Mouse (Mus musculus): Measurements from ENCODE around the gene Tarbp1. TPM values are rescaled to one million over a fixed set of nuclear protein-coding genes. Genes with fewer than 3 reads are reported as not detected.

The Tarbp1 gene
- polyA plus RNA-seq, 1 experiment from 2014 or later = 2.3 TPM

DNA sequence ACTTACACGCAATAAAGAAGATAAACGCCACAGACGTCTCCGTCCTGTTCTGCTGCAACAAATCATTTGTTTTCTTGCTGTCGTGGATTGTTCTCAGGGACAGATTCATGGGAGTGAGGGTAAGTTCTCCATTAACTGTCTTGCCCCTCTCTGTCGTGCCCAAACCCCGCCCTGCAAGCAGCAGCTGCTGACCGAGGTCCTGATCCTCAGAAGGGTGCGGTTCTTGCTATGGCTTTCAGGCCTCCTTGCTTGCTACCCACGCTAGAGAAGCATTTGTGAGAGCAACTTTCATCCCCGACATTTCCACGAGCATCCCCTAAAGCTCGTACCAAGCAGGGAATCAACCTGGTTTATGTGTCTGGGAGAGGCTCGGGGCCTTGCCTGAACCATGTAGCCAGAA is 92.6 kb downstream of the Tarbp1 start:
- Histone ChIP-seq H3K27me3 (ENCODE audit: poor library complexity, severe bottlenecking) (no peaks in the 10 kb centered on the region), H3K27ac (no peak overlapping the region), H3K36me3 (replicated peaks) (no peaks in the 10 kb centered on the region), H3K9me3 (no peaks in the 10 kb centered on the region), H3K4me3 (no peak overlapping the region), H3K4me1 (no peaks in the 10 kb centered on the region)
- no peak for DNase-seq (ENCODE audit: extremely low spot score, low spot score)
- WGBS = 48% methylated on average over 14 of the region's 14 CpGs

DNA sequence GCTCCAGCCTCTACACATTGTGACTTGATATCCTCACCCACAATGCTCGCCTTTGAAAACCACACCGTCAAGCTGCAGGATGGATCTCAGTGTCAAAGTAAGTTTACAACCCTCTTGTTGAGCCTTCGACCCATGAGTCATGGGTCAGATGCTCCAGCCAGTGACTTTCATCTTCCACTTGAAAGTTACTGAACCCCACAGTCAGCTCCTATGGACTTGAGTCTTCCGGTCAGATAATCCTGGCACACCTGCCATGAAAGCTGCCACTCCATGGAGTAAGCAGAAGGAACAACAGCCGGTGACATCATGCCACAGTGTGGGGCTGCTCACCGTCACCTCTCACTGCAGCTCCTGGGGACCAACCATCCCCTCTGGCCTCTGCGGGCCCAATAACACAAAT is 93.6 kb downstream of the Tarbp1 start:
- H3K9me3 ChIP-seq = no peaks in the 10 kb centered on the region
- H3K36me3 ChIP-seq (replicated peaks) = no peaks in the 10 kb centered on the region
- DNase-seq (ENCODE audit: extremely low spot score, low spot score) = no peak
- H3K4me3 ChIP-seq = no peak overlapping the region
- 87% methylated on average over 7 of the region's 7 CpGs for WGBS
- no peaks in the 10 kb centered on the region for H3K27me3 ChIP-seq (ENCODE audit: poor library complexity, severe bottlenecking)
- no peaks in the 10 kb centered on the region for H3K4me1 ChIP-seq
- H3K27ac ChIP-seq = no peak overlapping the region

DNA sequence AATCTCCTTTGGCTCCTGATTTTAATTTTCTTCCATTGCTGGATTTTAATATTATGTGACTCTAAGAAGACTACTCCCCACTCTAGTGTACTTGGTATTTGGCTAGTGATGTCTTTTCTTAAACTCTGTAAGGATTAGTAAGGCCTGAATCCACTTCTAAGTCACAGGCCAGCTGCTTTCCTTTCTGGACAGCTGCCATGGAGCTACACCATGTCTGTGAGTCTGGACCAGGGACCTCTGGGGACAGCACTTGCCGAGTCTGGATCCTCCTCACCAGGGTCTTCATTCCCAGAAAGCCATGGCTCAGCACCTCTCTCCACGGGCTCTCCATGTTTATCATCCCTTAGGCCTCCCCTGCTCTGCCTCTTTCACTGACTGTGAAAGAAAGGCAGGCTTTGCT is 94.7 kb downstream of the Tarbp1 start:
- no peaks in the 10 kb centered on the region for H3K9me3 ChIP-seq
- H3K36me3 ChIP-seq (replicated peaks) = no peaks in the 10 kb centered on the region
- H3K27me3 ChIP-seq (ENCODE audit: poor library complexity, severe bottlenecking) = no peaks in the 10 kb centered on the region
- H3K4me1 ChIP-seq = no peaks in the 10 kb centered on the region
- H3K27ac ChIP-seq = no peak overlapping the region
- no peak overlapping the region for H3K4me3 ChIP-seq
- 65% methylated on average over 2 of the region's 2 CpGs for WGBS
- DNase-seq (ENCODE audit: extremely low spot score, low spot score) = no peak

DNA sequence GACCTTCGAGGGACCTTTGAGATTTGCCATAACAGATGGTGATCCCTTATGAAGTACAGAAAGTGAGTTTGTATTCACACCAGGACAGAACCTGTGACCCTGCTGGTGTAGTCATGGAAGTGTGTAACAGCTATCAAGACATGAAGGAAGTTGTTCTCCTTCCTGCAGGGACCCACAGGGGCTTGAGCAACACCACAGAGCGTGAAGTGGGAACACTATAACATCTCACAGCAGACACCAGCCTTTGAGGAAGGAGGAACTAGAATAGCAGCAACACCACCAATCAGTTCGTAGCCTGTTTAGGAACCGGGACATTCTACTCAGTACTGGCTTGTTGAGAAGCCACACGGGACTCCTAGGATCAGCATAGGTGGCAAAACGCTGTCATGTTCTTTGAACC is 95.3 kb downstream of the Tarbp1 start:
- no peaks in the 10 kb centered on the region for H3K27me3 ChIP-seq (ENCODE audit: poor library complexity, severe bottlenecking)
- no peaks in the 10 kb centered on the region for H3K9me3 ChIP-seq
- no peaks in the 10 kb centered on the region for H3K4me1 ChIP-seq
- H3K36me3 ChIP-seq (replicated peaks) = no peaks in the 10 kb centered on the region
- no peak for DNase-seq (ENCODE audit: extremely low spot score, low spot score)
- H3K27ac ChIP-seq = no peak overlapping the region
- H3K4me3 ChIP-seq = no peak overlapping the region
- 90% methylated on average over 6 of the region's 6 CpGs for WGBS

Other genes starting within 250 kb of the Tarbp1 start
- gene Slc35f3, start 176.5 kb downstream of the Tarbp1 start, polyA plus RNA-seq (2016; fragmentation: Nextera tagmentation; extraction: Ambion mirVana) = 0.06 and 0.07 TPM in 2 replicates
- 41.2 and 46.5 TPM in 2 replicates for gene Coa6, start 52.5 kb downstream of the Tarbp1 start, polyA plus RNA-seq (2016; fragmentation: Nextera tagmentation; extraction: Ambion mirVana)
- gene Irf2bp2, start 118.9 kb upstream of the Tarbp1 start, polyA plus RNA-seq (2016; fragmentation: Nextera tagmentation; extraction: Ambion mirVana) = 3.0 and 3.4 TPM in 2 replicates